Mouse (Mus musculus): Measurements from ENCODE around the gene Ctdsp2.

Ctdsp2 gene

DNA sequence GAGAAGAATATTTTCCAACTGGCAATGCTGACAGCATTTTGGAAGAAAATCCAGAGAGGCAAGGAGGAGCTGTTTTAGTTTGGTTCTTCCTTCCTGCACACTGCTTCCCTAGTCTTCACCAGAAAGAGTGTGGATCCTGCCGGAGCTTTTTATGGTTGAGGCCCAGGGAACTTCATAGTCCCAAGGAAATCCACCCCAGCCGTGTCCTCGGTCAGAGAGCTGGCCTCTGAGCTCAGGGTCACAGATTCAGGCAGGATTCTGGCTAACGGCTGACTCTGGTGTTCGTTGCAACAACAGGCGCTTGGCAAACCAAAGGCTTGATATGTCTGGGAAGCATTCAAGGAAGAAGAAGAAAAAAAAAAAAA is 15.6 kb upstream of the Ctdsp2 start:
- no peak for DNase-seq (ENCODE audit: low read depth)

DNA sequence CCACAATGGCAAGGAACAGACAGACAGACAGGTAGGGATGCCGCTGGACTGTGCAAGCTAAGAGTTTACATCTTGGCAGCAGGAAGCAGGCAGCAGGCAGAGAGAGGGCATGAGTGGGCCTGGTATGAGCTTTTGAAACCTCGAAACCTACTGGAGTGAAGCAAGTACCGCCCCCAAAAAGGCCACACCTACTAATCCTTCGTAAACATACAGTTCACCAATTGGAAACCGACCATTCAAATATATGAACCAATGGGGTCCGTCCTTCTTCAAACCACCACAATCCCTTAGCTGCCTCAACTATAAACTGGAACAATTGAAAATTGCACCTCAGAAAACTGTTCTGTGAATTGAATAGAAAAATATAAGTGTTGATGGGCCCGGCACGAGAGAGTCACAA is 14.7 kb upstream of the Ctdsp2 start:
- no peak for DNase-seq (ENCODE audit: low read depth)

DNA sequence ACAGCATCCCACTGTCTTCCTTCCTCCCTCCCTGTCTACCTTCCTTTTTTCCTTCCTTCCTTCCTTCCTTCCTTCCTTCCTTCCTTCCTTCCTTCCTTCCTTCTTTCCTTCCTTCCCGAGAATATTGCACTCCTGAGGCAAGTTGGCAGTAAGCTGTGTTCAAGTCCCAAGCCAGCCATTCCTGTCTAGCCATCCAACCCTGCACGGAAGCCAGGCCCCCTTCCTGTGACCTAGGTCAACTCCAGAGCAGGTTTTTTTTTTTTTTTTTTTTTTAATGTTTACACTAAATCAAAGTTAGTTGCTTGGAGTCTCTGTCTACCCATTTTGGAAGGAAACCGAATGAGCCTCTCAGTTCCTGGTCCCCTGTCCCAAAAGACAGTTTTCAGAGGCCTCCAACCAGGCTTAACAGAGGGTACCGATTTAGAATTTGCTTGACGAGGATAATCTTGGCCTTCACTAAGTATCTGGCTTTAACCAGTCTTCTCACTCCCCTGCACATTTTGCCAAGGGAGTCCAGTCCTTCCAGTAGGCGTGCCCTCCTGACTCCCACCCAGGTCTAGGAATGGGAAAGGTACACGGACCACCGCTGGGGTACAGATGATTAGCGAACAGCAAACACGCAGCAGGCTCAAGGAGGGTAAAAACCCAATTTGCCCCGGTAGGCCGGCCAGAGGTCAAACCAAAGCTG is 7.0 kb upstream of the Ctdsp2 start:
- DNase-seq (ENCODE audit: low read depth), result no peak

DNA sequence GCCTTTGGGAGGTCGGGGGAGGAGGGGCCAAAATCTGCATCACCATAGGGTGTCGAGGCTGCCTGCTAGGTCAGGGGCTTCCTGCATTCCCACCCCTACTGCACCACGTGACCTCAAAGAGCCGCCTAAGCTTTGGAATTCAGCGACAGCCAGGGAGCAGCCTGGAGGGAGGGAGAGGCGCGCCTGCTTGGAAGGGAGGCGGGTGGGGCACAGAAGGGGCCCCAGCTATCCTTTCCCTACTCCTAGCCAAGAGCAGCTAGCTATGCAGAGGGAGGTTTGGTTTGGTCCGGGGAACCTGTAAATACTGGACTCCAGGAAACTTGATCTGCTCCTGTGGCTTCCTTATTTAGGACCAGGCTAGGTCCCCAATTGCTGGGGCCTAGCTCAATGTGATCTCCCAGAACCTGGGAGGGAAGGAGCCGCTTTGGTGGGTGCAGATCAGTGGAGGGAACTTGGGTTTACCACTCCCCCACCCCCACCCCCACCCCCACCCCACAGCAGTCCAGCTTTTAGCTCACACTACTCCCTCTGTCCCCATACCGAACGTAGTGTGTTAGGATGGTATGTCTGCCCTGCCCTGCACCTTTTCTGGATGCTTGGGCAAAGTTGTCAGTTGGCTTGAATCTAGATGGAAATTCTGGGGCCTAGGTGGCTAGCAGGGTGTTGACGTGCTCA is 6.3 kb upstream of the Ctdsp2 start:
- no peak for DNase-seq (ENCODE audit: low read depth)

DNA sequence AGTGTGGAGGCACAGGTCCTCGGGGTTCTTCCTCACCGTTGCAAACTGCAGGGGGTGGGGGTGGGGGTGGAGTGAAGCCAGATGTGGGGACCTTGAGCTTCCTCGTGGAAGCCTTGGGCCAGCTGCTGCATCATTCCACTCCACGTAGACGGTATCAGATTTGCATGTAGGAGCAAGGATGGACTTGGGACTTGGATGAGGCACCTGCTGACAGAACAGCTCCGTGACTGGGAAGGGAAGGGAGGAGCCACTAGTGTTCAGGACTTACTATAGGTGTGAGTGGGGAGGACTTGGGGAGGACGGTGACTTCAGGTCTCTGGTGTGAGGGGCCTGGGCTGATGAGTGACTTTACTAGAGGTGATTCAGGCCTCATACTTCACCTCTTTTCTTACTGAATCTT is 5.5 kb upstream of the Ctdsp2 start:
- DNase-seq (ENCODE audit: low read depth), result no peak

DNA sequence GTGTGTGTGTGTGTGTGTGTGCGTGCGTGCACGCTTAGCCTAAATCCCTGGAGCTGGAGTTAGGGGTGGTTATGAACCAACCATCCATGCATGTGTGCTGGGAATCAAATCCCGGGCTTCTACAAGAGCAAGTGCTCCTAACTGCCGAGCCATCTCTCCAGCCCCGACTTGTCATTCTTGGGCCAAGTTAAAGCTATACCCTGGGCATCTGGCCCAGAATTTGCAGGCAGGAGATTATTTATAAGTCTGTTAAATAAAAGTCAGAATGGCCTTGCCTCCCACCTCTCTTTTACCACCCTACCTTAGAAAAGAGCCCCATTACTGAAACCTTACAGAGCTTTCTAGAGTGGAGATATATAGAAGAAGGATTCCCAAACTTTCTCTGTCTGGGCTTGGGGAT is 2.8 kb upstream of the Ctdsp2 start:
- no peak for DNase-seq (ENCODE audit: low read depth)

DNA sequence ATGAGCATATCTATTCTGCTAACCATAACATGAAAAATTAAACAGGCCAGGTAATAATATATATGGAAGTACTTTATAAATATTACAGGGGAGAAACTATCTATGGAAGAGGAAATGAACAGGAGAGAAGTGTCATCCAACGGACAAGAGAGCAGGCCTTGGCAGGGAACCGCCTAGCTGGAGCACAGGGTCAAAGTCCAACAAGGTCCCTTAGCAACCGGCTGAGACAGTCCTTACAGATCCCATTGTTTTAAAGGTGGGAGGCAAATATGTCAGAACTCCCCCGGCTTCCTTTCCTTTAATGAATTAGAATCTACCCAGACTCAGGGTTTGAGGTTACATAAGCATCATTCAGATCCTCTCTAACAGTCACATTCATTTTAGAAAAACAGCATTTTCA is 1.4 kb upstream of the Ctdsp2 start:
- no peak for DNase-seq (ENCODE audit: low read depth)

DNA sequence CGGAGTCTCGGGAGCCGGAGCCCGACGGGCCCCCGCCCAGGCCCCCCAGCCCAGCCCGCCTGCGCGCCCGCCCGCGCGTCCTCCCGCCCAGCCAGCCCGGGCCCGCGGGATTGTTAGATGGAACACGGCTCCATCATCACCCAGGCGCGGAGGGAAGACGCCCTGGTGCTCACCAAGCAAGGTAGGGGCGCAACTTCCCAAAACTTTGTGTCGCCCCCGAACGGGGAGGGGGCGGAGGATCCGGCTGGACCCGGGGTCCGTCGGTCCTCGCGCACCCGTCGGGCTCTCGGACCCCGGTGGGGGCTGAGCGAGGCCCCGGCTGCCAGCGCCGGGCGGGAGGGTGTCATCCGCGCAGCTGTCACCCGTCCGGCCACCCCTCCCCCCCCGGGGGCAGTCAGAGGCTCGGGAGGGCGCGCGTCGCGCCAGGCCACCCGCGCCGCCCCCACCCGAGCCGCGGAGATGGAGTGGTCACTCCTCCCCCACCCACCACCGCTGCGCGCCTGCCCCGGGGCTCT is 661 bp downstream of the Ctdsp2 start:
- no peak for DNase-seq (ENCODE audit: low read depth)

DNA sequence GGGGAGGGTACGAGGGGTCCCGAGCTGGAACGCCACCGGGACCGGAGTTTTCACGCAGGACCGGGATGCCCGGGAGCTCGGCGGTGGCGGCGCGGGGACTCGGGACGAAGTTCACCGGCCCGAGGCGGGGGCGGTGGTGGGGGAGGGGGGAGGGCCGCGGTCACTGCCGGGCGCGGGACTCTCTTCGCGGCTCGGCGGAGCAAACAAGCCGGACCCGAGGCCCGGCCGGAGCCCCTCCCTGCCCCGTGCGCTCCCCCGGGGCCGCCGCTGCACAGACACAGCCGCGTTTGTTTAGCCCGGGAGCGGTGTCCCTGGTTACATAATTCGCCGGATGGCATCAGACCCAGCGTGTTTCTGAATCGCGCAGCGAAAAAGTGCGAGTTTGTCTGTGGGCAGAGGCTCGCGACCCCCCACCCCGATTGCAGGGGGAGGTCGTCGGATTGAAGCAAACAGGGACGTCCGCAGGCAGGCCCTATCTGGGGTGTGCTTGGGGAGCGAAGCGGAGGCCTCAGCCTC is 1.2 kb downstream of the Ctdsp2 start:
- no peak for DNase-seq (ENCODE audit: low read depth)

DNA sequence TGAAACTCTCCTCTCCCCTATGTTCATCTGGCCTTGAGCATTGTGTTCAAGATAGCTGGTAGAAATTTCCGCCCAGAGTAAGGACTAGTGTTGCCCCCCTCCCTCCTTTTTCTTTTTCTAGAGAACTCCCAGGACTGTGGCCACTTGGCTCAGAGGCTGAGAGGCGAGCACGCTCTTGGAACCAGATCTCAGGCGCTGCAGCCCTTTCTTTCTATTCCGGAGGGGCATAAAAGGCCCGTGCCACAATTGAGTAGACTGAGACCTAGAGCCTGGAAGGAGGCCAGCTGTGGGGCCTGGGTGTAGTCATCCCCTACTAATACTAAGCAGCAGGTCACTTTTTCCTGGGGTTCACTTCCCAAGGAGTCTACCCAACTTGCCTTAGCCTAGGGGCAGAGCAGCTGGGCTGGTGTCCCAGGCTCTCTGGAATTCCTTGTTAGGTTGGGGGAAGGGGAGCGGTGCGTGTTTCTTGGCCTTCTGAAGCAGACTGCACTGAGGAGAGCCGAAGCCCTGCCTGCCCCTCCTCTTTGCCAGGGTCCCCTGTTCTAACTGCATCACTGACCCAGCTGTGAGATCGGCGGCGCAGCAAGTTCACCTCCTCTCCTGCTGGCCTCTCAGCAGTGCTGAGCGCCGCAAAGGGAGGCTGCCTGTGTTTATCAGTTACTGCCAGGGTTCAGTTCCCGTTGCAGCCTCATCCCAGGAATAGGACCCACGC is 1.9 kb downstream of the Ctdsp2 start:
- DNase-seq (ENCODE audit: low read depth), result no peak

DNA sequence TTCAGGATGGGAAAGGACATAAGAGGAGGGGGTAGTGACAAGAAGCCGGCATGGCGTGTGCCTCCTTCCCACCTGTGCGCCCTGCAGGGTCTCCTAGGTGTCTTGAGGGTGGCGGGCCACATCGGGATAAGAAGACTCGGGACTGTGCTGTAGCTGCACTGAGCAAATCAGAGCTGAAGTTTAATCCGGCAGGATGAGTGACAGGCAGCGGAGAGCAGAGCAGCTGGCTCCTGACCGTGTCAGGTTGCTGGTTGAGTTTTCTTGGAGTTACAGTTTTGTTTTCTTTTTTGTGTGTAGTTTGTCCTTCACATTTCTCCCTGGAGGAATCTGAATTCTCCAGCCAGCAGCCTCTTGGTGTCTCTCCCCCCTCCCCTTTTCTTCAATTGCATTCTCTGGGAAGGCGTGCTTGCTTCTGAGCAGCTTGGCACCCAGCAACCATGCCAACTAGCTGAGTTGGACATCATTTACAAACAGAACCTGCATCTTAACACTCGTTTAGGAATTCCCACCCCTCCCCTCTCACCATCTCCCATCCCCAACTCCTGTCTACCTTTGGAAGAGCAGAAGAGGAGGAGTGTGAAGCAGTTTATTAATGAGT is 2.5 kb downstream of the Ctdsp2 start:
- DNase-seq (ENCODE audit: low read depth), result no peak

DNA sequence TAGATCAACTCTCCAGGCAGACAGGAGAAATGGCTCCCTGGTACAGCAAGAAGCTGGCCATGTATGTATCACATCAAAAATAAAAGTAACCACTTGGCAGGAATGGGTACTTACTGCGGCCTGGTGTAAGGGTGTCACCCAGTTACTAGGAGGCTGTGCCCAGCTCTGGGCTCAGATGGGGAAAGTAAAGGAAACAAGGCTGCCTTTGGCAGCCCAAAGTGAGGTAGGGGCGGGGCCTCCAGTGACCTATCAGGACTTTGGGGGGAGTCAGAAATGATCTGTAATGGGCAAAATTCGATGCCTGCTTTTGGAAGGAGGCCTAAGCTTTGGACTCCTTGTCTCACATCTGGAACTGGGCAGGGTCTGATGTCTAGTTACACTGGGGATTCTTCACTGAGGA is 3.2 kb downstream of the Ctdsp2 start:
- DNase-seq (ENCODE audit: low read depth), result no peak

DNA sequence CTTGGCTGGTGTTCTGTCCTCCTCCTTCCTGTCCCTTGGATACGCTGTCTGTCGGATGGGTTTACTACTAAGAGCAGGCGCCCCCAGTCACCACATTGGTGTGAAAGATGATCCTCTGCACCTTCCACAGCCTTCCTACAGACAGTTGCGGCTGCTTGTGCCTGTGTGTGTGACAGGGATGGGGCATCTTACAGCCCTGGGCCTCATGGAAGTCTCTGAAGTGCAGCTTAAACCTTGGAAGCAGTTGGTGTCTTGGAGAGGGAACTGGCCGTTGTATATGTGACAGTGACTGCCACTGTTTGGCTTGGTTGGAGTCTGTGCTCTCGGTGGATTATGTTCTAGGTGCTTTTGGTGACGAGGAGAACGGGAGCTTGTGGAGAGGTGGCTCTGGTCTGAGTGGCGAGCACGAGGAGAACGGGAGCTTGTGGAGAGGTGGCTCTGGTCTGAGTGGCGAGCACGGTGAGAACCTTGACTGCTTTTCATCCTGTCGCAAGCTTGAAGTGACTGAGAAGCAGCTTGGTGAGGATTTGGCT is 4.7 kb downstream of the Ctdsp2 start:
- no peak for DNase-seq (ENCODE audit: low read depth)

DNA sequence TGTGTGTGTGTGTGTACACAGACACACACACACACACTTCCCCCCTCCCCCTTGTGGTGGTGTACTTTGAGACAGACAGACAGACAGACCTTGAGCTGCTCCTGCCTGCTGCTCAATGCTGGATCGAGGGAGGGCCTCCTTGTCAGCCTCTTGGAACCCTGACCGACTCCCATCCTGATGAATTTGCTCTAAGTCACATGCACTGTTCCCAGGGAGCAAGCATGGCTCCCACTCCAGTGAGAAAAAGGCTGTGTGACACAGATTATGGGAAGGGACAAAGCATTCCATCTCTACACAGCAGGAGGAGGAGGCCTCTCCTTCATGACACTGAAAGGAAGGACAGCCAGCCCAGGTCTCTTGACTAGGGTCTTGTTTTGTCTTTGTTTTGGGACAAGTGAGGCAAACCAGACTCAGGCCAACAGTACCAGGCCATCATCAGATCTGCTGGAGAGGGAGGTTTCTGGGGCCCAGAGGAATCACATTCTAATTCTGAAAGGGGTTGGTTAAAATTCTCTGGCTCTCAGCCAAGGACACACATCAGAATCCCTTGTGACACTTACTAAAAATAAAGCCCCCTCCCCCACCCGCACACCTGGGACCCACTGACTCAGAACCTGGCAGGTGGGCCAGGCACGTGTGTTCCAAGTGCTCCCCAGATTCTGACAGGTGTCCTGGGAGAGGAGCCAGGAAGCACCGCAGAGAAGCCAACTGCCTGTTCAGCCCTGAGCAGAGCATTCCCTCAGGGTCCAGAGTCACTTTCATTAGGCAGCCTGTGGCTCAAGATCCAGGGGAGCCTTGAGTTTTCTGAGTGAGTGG is 5.9 kb downstream of the Ctdsp2 start:
- DNase-seq (ENCODE audit: low read depth), result no peak

DNA sequence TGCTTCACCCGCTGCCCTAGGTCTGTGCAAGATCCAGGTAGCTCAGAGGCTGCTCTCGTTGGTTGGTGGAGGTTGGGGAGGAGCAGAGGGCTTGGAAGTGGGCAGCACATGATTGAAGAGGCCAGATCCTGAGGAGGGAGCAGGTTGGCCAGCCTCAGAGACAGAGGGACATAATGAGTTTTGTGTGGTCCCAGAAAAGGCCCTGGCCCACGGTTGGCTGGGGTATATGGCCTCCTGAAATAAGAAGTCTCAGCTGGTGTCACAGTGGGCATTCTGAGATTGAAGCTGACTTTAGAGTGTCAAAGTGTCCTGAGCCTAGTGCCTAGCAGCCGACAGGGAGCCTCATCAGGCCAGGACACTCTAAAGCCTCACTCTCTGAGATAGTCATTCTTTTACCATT is 6.6 kb downstream of the Ctdsp2 start:
- DNase-seq (ENCODE audit: low read depth), result no peak

DNA sequence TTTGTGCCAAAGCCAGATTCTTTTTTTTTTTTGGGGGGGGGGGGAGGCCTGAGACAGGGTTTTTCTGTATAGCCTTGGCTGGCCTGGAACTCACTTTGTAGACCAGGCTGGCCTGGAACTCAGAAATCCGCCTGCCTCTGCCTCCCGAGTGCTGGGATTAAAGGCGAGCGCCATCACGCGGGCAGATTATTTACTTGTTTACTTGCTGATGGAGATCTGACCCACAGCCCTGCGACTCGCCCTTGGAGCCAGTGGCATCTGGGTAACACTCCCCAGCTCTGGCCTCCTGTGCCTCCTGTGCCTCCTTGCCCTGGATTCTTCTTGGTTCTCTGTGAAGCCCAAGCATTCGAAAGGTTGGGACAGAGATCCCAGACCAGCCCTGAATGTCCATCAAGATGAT is 7.1 kb downstream of the Ctdsp2 start:
- no peak for DNase-seq (ENCODE audit: low read depth)

DNA sequence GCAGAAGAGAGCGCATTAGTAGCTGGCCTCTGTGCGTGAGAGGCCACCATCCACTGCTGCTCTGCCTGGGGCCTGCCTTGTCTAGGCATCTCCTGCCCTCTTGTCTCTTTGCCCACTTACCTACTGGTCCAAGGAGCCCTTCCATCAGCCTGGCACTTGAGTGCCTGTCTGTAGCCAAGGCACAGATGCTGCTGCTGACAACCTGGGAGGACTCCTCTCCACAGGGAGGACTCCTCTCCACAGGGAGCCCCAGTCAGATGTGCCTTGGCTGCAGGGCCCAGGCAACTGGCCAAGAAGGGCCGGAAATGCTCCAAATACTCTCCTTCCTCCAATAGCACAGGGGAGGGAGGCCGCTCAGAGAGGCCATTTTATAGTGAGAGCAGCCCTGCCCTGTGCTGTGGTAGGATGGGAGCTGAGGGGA is 8.0 kb downstream of the Ctdsp2 start:
- DNase-seq (ENCODE audit: low read depth), result no peak

DNA sequence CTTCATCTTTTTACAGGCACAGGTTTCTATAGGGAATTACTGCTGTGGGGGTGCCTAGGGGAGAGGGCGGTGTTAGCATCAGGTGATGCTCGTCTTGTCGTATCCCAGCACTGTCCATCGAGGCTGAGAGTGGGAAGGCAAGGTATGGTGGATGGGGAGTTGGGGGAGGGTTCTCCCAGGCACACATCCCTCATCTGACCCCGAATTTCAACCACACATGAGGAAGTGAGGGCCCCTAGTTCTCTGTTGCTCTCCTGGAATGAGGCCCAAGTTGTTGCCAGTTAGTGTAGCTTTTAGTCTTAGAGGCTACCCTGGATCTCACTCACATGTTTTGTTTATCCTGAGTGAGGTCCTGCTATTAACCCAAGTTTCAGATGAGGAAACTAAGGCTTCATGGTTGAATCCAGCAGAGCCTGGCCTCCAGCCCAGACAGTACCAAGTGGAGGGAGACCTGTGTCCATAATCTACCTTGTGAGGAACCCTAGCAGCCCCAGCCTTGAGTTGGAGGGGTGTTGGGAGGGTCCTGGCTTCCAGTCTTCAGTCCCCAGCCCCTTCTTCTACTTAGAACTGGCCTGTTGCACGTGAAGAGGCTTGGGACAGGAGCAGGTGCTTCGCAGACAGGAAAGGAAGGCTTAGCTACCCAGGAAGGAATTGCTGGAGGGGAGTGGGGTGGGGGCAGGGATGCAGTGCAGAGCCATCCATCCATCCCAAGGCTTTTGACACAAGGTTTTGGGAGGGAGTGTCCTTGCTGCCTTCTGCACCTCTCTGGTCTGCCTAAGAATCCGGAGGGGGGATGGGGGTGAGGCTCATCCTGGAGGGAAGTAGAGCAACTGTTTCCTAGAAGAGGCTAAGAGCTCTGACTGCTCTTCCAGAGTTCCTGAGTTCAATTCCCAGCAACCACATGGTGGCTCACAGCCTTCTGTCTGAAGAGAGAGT is 8.9 kb downstream of the Ctdsp2 start:
- no peak for DNase-seq (ENCODE audit: low read depth)

DNA sequence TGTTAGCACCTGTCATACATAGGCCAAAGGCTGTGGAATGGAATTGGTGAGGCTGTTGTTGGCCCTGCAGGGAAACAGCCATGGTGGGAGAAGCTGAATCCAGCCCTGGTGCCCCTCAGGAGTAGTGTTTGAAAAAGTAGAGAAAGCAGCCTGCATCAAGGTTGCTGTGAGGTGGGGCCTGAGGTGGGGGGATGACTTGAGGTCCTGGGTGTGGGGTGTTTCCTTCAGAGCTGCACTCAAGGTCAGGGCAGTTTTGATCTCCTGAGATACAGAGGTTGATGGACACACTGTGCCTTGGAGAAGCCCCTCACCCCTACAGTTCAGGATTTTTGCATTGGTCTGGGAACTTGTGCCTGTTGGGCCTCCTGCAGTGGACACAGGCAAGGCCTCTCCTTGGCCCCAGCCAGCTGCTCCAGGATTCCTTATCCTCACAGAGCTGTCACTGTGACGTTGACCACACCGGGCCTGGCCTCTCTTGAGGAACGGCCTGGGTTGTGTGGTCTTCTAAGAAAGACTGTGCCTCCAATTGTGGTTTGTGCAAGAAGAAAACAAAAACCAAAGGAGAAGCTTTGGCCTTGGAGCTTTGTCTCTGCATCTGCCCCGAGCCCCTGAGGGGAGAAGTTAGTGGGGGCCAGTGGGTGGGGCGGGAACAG is 10.1 kb downstream of the Ctdsp2 start:
- DNase-seq (ENCODE audit: low read depth), result no peak
